Comparison of ENCODE assay signal across 8 mouse cellular contexts in genomic region chr11:96463986-96464715, GRCm38 (mm10). TPM values are rescaled to one million over a fixed set of nuclear protein-coding genes. Genes with fewer than 3 reads are reported as not detected.
DNase-seq lines count a peak whose midpoint lies in the region; ATAC-seq and TF ChIP-seq lines count a peak whose summit lies in the region.

Skap1 (plus strand) TSS chr11:96464593.

- intact Hi-C loops in left cerebral cortex, adult 2 months (cut with DNase I), result no loop called here
- intact Hi-C loops in left cerebral cortex, postnatal 36 days (cut with DNase I), result no loop called here

- H3K9me3 ChIP-seq in intestine, embryonic 16.5 days (ENCODE audit: control insufficient read depth, low read length), result no peaks in the 10 kb centered on the region

- peak within 1 kb of the TSS; percentile 43 for H3K9ac ChIP-seq in intestine, embryonic 16.5 days (ENCODE audit: low read depth, low read length)

- H3K4me1 ChIP-seq in intestine, embryonic 16.5 days (ENCODE audit: control insufficient read depth, insufficient read depth, low read length), result 0 out of 2 replicates have a peak, but pooled peaks cover 5% of the 10 kb centered on the region

- no peak for ATAC-seq in intestine, embryonic 16.5 days

- H3K4me3 ChIP-seq in left cerebral cortex, adult 2 months, result peak within 1 kb of the TSS; percentile 28; the same call in 1 of the 2 replicates
- H3K4me3 ChIP-seq in intestine, embryonic 16.5 days (ENCODE audit: low read length), result peak within 1 kb of the TSS; percentile 47

- peak within 1 kb of the TSS; percentile 77 for H3K4me2 ChIP-seq in intestine, embryonic 16.5 days (ENCODE audit: low read depth, low read length)

- no peaks in the 10 kb centered on the region for H3K36me3 ChIP-seq in intestine, embryonic 16.5 days (ENCODE audit: control insufficient read depth, insufficient read depth, low read length)

- no peak for TF ChIP-seq CTCF in left cerebral cortex, adult 2 months (IDR thresholded peaks at IDR 0.05)

- H3K27me3 ChIP-seq in intestine, embryonic 16.5 days (replicated peaks; ENCODE audit: control insufficient read depth, insufficient read depth, low read length), result peaks cover 26% of the 10 kb centered on the region

- no peak for DNase-seq in left cerebral cortex, adult 2 months (ENCODE audit: extremely low spot score in 1 of 2, low spot score in 2 of 2)
- DNase-seq in left cerebral cortex, postnatal 36 days (ENCODE audit: low spot score in 2 of 2), result no peak
- DNase-seq in embryo, embryonic 11 days, result peak; percentile 30
- DNase-seq in naive thymus-derived CD4-positive, alpha-beta T cell, adult 2 months (ENCODE audit: low read depth), result peak; percentile 82
- DNase-seq in layer of hippocampus, adult 11-12 months (ENCODE audit: low spot score), result no peak
- DNase-seq in cerebellum, adult 9-11 months, result no peak
- no peak for DNase-seq in layer of hippocampus, adult 18-20 months (ENCODE audit: low spot score in 2 of 2)

- WGBS in intestine, embryonic 16.5 days, result 9% methylated on average over 34 of the region's 42 CpGs

- peak within 1 kb of the TSS; percentile 75 for H3K27ac ChIP-seq in left cerebral cortex, adult 2 months
- no peak within 1 kb of the TSS for H3K27ac ChIP-seq in intestine, embryonic 16.5 days (ENCODE audit: low read length)

RNA-seq across cellular contexts. Expression of gene Skap1, which starts in this region (rescaled TPM):
- 1 to 10 TPM; 1.8 to 2.0 TPM for total RNA-seq in left cerebral cortex, adult 2 months (2021)
- 1 to 10 TPM; 2.5 to 2.7 TPM for total RNA-seq in left cerebral cortex, postnatal 36 days (2021)
- 0.67 and 0.88 TPM in 2 replicates for polyA plus RNA-seq in intestine, embryonic 16.5 days (2015; fragmentation: Nextera tagmentation; extraction: Ambion mirVana)
- total RNA-seq in layer of hippocampus, adult 18-20 months (2021), result 1 to 10 TPM; 1.1 to 1.3 TPM

Comparison
In these comparisons a context has a peak if more than half of its experiments do, and no peak if none do; other contexts are left out.
1. DNase-seq: peak in embryo, embryonic 11 days (single experiment) and naive thymus-derived CD4-positive, alpha-beta T cell, adult 2 months (single experiment); none in left cerebral cortex, adult 2 months (0 of 2), left cerebral cortex, postnatal 36 days (0 of 2), layer of hippocampus, adult 11-12 months (single experiment), cerebellum, adult 9-11 months (single experiment) and layer of hippocampus, adult 18-20 months (0 of 2).